Mouse (Mus musculus) stomach, postnatal 0 days (tissue): ENCODE measurements around the gene Mettl6. TPM values are rescaled to one million over a fixed set of nuclear protein-coding genes. Genes with fewer than 3 reads are reported as not detected.

Experiments
- ATAC-seq: fragments of 200-750 bp; cut with Nextera tagmentation; 2 replicates; pipeline ENCODE4 v1.8.0; 2017; ENCODE audit not compliant: low FRiP score, low TSS enrichment
- DNase-seq: peaks from one replicate; pipeline ENCODE4 v3.0.0-alpha.2; 2016; ENCODE audit warnings: low spot score
- H3K27ac ChIP-seq: fragments of 300-500 bp; sonication (generic); replicated peaks from 2 replicates; pipeline ENCODE4 v1.5.1; 2014; ENCODE audit warnings: mild to moderate bottlenecking, control low read depth
- H3K27me3 ChIP-seq: fragments of 300-500 bp; sonication (generic); 2 replicates; pipeline ENCODE4 v1.6.1; 2014; ENCODE audit warnings: low read length; ENCODE audit not compliant: control insufficient read depth, insufficient read depth
- H3K36me3 ChIP-seq: fragments of 300-500 bp; sonication (generic); 2 replicates; pipeline ENCODE4 v1.6.1; 2014; ENCODE audit warnings: low read length, mixed read lengths; ENCODE audit not compliant: control insufficient read depth, insufficient read depth
- H3K4me1 ChIP-seq: fragments of 300-500 bp; sonication (generic); replicated peaks from 2 replicates; pipeline ENCODE4 v1.6.1; 2014; ENCODE audit warnings: antibody characterized with exemption; ENCODE audit not compliant: control insufficient read depth, insufficient read depth
- H3K4me2 ChIP-seq: fragments of 300-500 bp; sonication (generic); replicated peaks from 2 replicates; pipeline ENCODE4 v1.6.1; 2014; ENCODE audit warnings: low read depth, mild to moderate bottlenecking, control low read depth, moderate library complexity
- H3K4me3 ChIP-seq: fragments of 300-500 bp; sonication (generic); 2 replicates; pipeline ENCODE4 v1.5.1; 2014; ENCODE audit warnings: low read depth, low read length, control low read depth
- H3K9ac ChIP-seq: fragments of 300-500 bp; sonication (generic); 2 replicates; pipeline ENCODE4 v1.6.1; 2014; ENCODE audit warnings: mild to moderate bottlenecking, low read length, control low read depth, mixed read lengths
- H3K9me3 ChIP-seq: fragments of 300-500 bp; sonication (generic); 2 replicates; pipeline ENCODE4 v1.6.1; 2016; ENCODE audit warnings: low read length; ENCODE audit not compliant: control insufficient read depth
- CTCF ChIP-seq: IDR thresholded peaks from 2 replicates; pipeline ENCODE4 v1.5.1; 2016; ENCODE audit warnings: antibody characterized with exemption, low read depth, mild to moderate bottlenecking, moderate library complexity
- EP300 ChIP-seq: optimal IDR thresholded peaks from 2 replicates; pipeline ENCODE3; 2016; ENCODE audit warnings: antibody characterized with exemption
- WGBS: fragments of 180-500 bp; shearing (Covaris S2); extraction: QIAGEN DNeasy Blood & Tissue Kit; methylation state at CpG from one replicate; pipeline ENCODE4 v1.1.7; 2014; 5-methylcytosine and 5-hydroxymethylcytosine counted together
- polyA plus RNA-seq: library from polyadenylated mRNA; unstranded; fragments of >200 nt; fragmentation: Nextera tagmentation; extraction: Ambion mirVana; gene quantifications from 2 replicates; pipeline ENCODE4 v1.2.1, GENCODE M21; 2015

Gene Mettl6
- polyA plus RNA-seq, 1 experiment from 2014 or later, result 31.9 TPM

DNA sequence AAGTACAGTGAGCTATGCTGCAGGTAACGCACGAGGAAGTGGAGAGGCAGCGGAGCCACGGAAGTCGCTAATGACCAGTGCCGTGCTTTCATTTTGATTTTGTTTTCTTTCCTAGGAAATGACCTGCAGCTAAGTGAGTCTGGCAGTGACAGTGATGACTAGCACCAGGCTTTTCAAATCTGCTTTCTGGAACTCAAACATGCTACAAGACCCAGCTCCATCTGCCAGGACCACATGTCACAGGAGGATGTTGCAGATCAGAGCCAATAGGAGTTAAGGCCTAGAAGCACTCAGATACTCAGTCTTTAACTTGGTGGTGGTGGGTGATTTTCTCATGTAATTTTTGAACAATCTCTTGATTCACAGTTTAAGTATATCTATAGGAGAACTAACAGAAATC is 11.6 kb upstream of the Mettl6 start:
- no peaks in the 10 kb centered on the region for H3K9me3 ChIP-seq
- no peak overlapping the region for H3K4me2 ChIP-seq
- no peaks in the 10 kb centered on the region for H3K4me1 ChIP-seq
- peaks cover 48% of the 10 kb centered on the region for H3K36me3 ChIP-seq
- 94% methylated on average over 6 of the region's 6 CpGs for WGBS
- ATAC-seq (no peak), DNase-seq (no peak)
- no peak overlapping the region for H3K4me3 ChIP-seq
- H3K27me3 ChIP-seq, result no peaks in the 10 kb centered on the region
- H3K27ac ChIP-seq, result no peak overlapping the region
- H3K9ac ChIP-seq, result no peak overlapping the region
- TF ChIP-seq CTCF (no peak), EP300 (no peak)

DNA sequence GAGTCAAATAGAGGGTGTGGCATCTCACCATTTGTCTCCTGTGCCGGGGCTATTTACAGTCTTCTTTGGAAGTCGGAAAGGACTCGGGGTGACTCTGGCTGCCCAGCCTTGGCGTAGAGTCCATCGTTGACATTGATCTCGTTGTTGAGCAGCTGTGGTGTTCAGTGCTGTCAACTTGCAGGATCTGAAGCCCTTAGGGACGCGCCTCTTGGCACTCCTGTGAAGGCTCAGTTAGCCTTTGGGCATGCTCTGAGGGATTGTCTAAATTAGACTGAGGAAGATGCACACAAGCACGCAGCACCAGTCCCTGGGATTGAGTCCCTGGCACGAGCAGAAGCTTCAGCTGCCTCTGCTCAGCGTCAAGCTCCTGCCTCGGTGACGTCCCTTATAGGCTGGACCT is 8.6 kb upstream of the Mettl6 start:
- TF ChIP-seq EP300 (no peak), CTCF (no peak)
- no peak for DNase-seq
- Histone ChIP-seq H3K27me3 (no peaks in the 10 kb centered on the region), H3K9me3 (no peaks in the 10 kb centered on the region), H3K4me1 (no peaks in the 10 kb centered on the region), H3K9ac (no peak overlapping the region), H3K27ac (no peak overlapping the region), H3K4me3 (no peak overlapping the region), H3K36me3 (peaks cover 43% of the 10 kb centered on the region), H3K4me2 (no peak overlapping the region)
- WGBS, result 74% methylated on average over 13 of the region's 13 CpGs
- ATAC-seq, result no peak; the same call in 1 of the 2 replicates

DNA sequence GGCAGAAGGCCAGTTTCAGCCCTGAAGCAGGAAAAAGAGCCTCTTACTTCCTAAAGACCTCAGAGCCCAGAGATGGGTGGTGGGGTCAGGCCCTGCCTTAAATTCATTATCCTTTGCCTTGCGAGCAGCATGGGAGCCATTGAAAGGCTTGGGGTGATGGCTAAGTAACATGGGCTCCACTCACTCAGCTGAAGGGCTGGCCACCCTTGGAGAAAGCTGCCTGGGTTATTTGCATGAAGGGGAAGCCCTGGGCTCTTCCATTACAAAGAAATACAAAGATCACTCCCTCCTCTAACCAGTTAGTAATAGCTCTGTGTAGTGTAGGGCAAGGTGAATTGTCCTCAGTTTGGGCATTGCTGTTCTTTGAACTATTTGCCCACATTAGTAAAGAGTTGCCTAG is 4.7 kb upstream of the Mettl6 start:
- ATAC-seq (no peak), DNase-seq (no peak)
- Histone ChIP-seq H3K36me3 (peaks cover 20% of the 10 kb centered on the region), H3K4me1 (peaks cover 7% of the 10 kb centered on the region; the same call in 1 of the 2 replicates), H3K9me3 (no peaks in the 10 kb centered on the region), H3K27ac (no peak overlapping the region), H3K9ac (no peak overlapping the region), H3K4me3 (no peak overlapping the region), H3K4me2 (no peak overlapping the region), H3K27me3 (no peaks in the 10 kb centered on the region)
- 90% methylated on average over 1 of the region's 1 CpGs for WGBS
- TF ChIP-seq CTCF (no peak), EP300 (no peak)

DNA sequence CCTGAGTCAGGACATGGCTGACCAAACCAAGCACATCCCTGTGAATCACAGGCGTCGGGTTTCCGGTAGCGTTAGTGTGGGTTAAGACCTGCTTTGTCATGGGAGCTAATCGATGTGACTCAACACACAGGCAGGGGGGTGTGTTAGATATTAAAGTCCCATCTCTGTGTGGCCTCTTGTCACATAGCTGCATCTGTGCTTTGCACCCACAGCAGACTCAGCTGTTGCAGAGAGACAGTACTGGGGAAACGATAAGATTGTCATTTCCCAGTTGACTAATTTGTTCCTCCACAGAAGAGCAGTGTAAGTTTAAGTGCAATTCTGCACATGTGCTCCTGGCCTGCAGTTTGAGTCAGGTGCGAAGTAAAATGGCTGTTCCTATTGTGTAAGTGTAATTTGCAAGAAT is 1.4 kb upstream of the Mettl6 start:
- WGBS, result 24% methylated on average over 7 of the region's 7 CpGs
- Histone ChIP-seq H3K9ac (peak overlapping the region; percentile 93; the same call in 1 of the 2 replicates), H3K4me2 (peak overlapping the region; percentile 86), H3K4me3 (peak overlapping the region; percentile 86), H3K9me3 (no peaks in the 10 kb centered on the region), H3K27me3 (no peaks in the 10 kb centered on the region), H3K27ac (no peak overlapping the region), H3K36me3 (peaks cover 4% of the 10 kb centered on the region; the same call in 1 of the 2 replicates), H3K4me1 (peaks cover 7% of the 10 kb centered on the region; the same call in 1 of the 2 replicates)
- DNase-seq (peak; percentile 27), ATAC-seq (peak; percentile 51; the same call in 1 of the 2 replicates)
- TF ChIP-seq CTCF (no peak), EP300 (no peak)

DNA sequence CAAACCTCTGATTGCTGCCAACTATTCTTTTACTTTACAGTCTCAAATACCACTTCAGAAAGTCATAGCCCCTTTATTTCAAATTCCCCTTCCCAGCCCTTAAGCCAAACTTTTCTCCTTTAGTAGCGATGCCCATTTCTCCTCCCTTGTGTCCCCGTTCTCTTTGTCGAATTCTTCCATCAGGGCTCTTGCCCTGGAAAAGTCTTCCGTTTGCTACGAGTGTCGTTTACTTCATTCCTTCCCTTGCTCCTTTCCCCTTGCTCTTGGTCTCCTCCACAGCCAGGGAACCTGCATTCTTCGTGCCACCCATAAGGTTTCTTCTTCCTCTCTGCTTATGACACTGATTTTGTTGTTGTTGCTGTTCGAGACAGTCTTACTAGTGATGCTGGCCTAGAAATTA is 698 bp upstream of the Mettl6 start:
- H3K9me3 ChIP-seq, result no peaks in the 10 kb centered on the region
- H3K4me2 ChIP-seq, result peak overlapping the region; percentile 86
- 1% methylated on average over 8 of the region's 8 CpGs for WGBS
- peaks cover 7% of the 10 kb centered on the region; the same call in 1 of the 2 replicates for H3K4me1 ChIP-seq
- H3K4me3 ChIP-seq, result peak overlapping the region; percentile 86
- H3K9ac ChIP-seq, result peak overlapping the region; percentile 93
- DNase-seq (no peak), ATAC-seq (no peak)
- no peak for TF ChIP-seq EP300
- no peak for TF ChIP-seq CTCF
- peaks cover 4% of the 10 kb centered on the region; the same call in 1 of the 2 replicates for H3K36me3 ChIP-seq
- H3K27ac ChIP-seq, result peak overlapping the region; percentile 93
- no peaks in the 10 kb centered on the region for H3K27me3 ChIP-seq

DNA sequence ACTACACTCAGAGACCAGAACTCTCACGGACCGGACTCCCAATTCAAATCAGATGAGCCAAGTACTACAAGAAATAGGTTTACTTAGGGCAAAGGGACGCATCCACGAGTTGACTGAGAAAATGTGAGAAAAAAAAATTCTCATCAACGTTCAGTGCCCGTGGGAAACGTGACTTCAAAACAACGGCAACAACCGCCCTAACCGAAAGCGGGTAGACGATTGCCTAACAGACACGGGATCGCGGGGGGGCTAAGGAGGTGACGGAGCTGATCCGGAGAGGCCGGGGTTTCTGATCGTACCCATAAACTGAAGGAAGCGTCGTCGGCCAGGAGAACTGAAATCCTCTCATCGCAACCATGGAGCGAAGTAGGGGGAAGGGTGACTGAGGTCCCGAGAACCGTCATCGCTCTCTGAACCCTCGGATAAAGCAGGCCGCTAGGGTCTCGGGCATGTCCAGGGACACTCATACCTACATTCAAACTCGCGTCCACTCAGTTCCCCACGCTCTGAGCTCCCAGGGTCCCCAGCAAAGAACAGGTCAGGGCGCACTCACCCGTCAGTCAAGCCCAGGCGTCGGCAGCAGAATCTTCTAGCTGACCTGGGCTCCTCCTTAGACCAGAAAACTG is 378 bp downstream of the Mettl6 start, which contains the start of gene Eaf1:
Gene Eaf1, plus strand, starts transcription at position 51 of the 626 bp plus-strand sequence.
- Histone ChIP-seq H3K4me2 (peak within 1 kb of the TSS; percentile 86), H3K36me3 (0 out of 2 replicates have a peak, but pooled peaks cover under 1% of the 10 kb centered on the region), H3K9me3 (no peaks in the 10 kb centered on the region), H3K27ac (peak within 1 kb of the TSS; percentile 93), H3K9ac (peak within 1 kb of the TSS; percentile 93), H3K27me3 (no peaks in the 10 kb centered on the region), H3K4me3 (peak within 1 kb of the TSS; percentile 86), H3K4me1 (peaks cover 7% of the 10 kb centered on the region; the same call in 1 of the 2 replicates)
- ATAC-seq (peak; percentile 58), DNase-seq (peak; percentile 69)
- WGBS, result under 1% methylated on average over 37 of the region's 37 CpGs
- TF ChIP-seq CTCF, result no peak
- TF ChIP-seq EP300, result no peak
